Mouse (Mus musculus) lung, postnatal 0 days (tissue): Measurements from ENCODE around the gene Rnf26. TPM values are rescaled to one million over a fixed set of nuclear protein-coding genes. Genes with fewer than 3 reads are reported as not detected.

Source experiments
- ATAC-seq: fragments of 200-750 bp; cut with Nextera tagmentation; 2 replicates; pipeline ENCODE4 v1.8.0; 2017; ENCODE audit warnings: moderate library complexity
- DNase-seq: peaks from one replicate; pipeline ENCODE4 v3.0.0-alpha.2; 2016; ENCODE audit warnings: low spot score
- H3K27ac ChIP-seq: fragments of 300-500 bp; sonication (generic); 2 replicates; pipeline ENCODE4 v1.5.1; 2014; ENCODE audit warnings: antibody characterized with exemption, mild to moderate bottlenecking, low read length, mixed read lengths
- H3K27me3 ChIP-seq: fragments of 300-500 bp; sonication (generic); replicated peaks from 2 replicates; pipeline ENCODE4 v1.6.1; 2014; ENCODE audit warnings: low read length, mixed read lengths; ENCODE audit not compliant: insufficient read depth
- H3K36me3 ChIP-seq: fragments of 300-500 bp; sonication (generic); 2 replicates; pipeline ENCODE4 v1.6.1; 2014; ENCODE audit warnings: low read length, mixed read lengths; ENCODE audit not compliant: insufficient read depth
- H3K4me1 ChIP-seq: fragments of 300-500 bp; sonication (generic); 2 replicates; pipeline ENCODE4 v1.6.1; 2014; ENCODE audit warnings: antibody characterized with exemption, low read depth, low read length, mixed read lengths; ENCODE audit not compliant: insufficient read depth
- H3K4me2 ChIP-seq: fragments of 300-500 bp; sonication (generic); replicated peaks from 2 replicates; pipeline ENCODE4 v1.6.1; 2014; ENCODE audit warnings: low read depth, mild to moderate bottlenecking, low read length, moderate library complexity, mixed read lengths
- H3K4me3 ChIP-seq: fragments of 300-500 bp; sonication (generic); 2 replicates; pipeline ENCODE4 v1.5.1; 2014; ENCODE audit warnings: low read depth, low read length
- H3K9ac ChIP-seq: fragments of 300-500 bp; sonication (generic); replicated peaks from 2 replicates; pipeline ENCODE4 v1.6.1; 2014; ENCODE audit warnings: low read depth, mild to moderate bottlenecking
- H3K9me3 ChIP-seq: fragments of 300-500 bp; sonication (generic); 2 replicates; pipeline ENCODE4 v1.6.1; 2016; ENCODE audit warnings: low read length, mixed read lengths
- CTCF ChIP-seq: IDR thresholded peaks from 2 replicates; pipeline ENCODE4 v1.5.1; 2016; ENCODE audit warnings: antibody characterized with exemption, mild to moderate bottlenecking
- EP300 ChIP-seq: IDR thresholded peaks from 2 replicates; pipeline ENCODE4 v1.6.1; 2016; ENCODE audit warnings: antibody characterized with exemption, mild to moderate bottlenecking, control low read depth
- WGBS: fragments of 180-500 bp; shearing (Covaris S2); extraction: QIAGEN DNeasy Blood & Tissue Kit; methylation state at CpG from one replicate; pipeline ENCODE4 v1.1.7; 2014; 5-methylcytosine and 5-hydroxymethylcytosine counted together
- polyA plus RNA-seq: library from polyadenylated mRNA; unstranded; fragments of >200 nt; fragmentation: Nextera tagmentation; extraction: Ambion mirVana; gene quantifications from 2 replicates; pipeline ENCODE4 v1.2.1, GENCODE M21; 2015

Gene Rnf26
- polyA plus RNA-seq, 1 experiment from 2014 or later, result 19.0 TPM

DNA sequence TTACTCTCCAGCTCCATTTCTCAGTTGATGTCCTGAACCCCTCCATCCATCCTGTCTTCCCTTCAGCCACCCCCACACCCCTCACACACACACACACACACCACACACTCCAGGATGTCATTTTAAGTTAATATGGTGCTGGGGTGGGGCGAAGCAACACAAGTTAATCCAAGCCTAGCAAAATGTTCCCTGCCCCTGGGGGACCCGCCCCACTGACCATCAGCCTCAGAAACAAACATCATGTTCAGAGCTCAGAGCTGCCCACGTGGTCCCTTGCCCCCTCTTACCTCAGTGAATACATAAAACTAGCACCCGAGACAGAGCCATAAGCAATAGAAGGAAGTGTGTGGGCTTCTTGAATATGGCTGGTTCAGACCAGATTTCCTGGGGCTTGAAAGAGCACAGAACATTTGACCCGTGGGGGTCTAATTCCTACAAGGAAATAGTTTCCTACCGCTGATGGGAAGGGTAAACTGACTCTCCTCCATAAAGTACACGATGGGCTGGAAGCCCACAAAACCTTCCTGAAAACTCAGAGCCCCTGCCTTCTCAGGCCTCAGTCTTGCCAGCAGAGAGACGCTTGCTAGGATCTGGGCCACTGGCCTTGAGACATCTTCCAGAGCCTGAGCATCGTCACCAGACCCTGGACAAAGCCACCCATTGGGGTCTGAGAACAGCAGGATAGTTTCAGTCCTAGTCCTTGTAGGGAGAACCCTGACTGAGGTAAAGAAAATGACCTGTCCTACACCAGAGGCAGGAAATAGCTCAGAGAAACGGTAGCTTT, 33.1 kb downstream of the Rnf26 start:
- no peak for DNase-seq
- no peak for TF ChIP-seq CTCF
- no peak for TF ChIP-seq EP300

DNA sequence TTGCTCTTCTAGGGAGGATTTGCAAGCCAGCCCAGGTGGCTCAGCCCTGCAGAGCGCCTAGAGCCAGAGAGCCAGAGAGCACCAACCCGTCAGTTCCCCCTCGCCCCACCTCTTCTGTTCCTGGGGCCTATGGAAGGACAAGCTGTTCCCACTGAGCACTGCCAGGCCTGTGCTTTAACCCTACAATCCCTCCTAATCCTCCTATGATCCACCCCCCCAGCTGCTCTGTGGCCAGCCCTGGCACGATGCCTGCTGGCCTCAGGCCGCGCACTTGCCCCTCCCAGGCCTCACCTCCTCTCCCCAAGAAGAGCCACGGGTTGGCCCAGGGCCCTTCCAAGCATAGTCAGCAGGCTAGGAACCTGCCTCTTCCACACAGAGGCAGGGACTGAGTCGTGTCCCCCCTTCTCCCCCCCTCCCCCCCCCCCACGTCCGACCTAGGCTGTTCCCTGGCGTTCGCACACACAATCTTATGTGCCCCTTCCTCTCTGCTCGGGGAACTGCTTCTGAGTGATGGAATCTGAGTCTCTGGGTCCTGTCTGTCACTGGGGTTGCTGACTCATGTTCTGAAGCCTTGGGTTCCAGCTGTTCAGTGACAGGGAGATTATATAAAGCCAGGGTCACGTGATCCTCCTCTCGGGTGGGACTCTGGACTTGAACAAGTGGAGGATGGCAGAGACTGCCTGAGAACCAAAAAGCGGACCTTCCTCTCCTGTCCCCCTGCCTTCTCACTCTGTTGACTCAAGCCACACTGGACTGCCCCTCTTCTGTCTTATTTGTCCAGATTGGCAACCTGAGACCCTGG, 34.2 kb downstream of the Rnf26 start:
- no peaks in the 10 kb centered on the region for H3K9me3 ChIP-seq
- ATAC-seq (peak; percentile 92), DNase-seq (peak; percentile 96)
- no peak for TF ChIP-seq CTCF
- TF ChIP-seq EP300, result peak; percentile 86
- no peaks in the 10 kb centered on the region for H3K36me3 ChIP-seq
- no peak overlapping the region for H3K4me3 ChIP-seq
- H3K27me3 ChIP-seq, result 0 out of 2 replicates have a peak, but pooled peaks cover 4% of the 10 kb centered on the region
- H3K4me1 ChIP-seq, result peaks cover 17% of the 10 kb centered on the region; the same call in 1 of the 2 replicates
- no peak overlapping the region; the same call in 1 of the 2 replicates for H3K4me2 ChIP-seq
- H3K9ac ChIP-seq, result no peak overlapping the region
- 14% methylated on average over 16 of the region's 16 CpGs for WGBS
- peak overlapping the region; percentile 48 for H3K27ac ChIP-seq

More for the DNA sequence above, 33.1 kb downstream of the Rnf26 start:
- no peak overlapping the region for H3K9ac ChIP-seq
- H3K4me3 ChIP-seq, result no peak overlapping the region
- peaks cover 25% of the 10 kb centered on the region; the same call in 1 of the 2 replicates for H3K4me1 ChIP-seq
- no peak for ATAC-seq
- no peaks in the 10 kb centered on the region for H3K36me3 ChIP-seq
- no peaks in the 10 kb centered on the region for H3K9me3 ChIP-seq
- WGBS, result 64% methylated on average over 10 of the region's 10 CpGs
- 0 out of 2 replicates have a peak overlapping the region, but pooled peaks have one; percentile 33 for H3K27ac ChIP-seq
- 0 out of 2 replicates have a peak, but pooled peaks cover 4% of the 10 kb centered on the region for H3K27me3 ChIP-seq
- no peak overlapping the region for H3K4me2 ChIP-seq

DNA sequence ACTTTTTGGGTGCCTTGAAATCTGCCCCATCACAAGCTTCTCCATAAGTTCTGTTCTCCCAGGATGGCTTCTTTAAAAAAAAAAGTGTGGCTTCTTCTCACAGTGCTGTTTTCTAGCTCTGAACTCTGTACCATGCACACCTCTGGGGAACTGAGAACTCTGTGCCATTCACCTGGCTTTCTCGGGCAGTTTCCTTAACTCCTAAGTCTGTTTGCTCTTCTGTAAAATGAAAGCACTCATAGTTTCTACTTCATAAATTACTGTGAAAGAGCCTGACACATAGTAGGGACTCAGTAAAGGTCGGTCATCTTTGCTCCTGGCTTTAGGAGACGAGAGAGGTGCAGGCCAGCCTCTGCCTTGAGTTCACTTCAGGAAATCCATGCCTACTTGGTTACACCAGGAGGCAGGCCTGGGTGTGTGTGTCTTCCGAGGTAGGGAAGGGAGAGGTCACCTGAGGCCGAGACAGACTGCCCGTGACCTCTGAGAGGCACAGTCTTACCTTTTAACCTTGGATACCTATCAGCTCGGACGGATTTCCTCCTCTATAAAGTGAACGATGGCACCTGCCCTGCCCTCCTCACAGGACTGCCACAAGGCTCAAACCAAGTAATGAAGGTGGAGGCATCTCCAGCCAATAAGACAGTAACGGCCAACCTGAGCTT, 35.0 kb downstream of the Rnf26 start:
- TF ChIP-seq CTCF, result no peak
- TF ChIP-seq EP300, result no peak
- peaks cover 12% of the 10 kb centered on the region; the same call in 1 of the 2 replicates for H3K4me1 ChIP-seq
- 75% methylated on average over 10 of the region's 10 CpGs for WGBS
- no peaks in the 10 kb centered on the region for H3K36me3 ChIP-seq
- no peak overlapping the region for H3K9ac ChIP-seq
- H3K9me3 ChIP-seq, result no peaks in the 10 kb centered on the region
- no peak for DNase-seq
- no peak overlapping the region for H3K4me3 ChIP-seq
- ATAC-seq, result no peak
- peak overlapping the region; percentile 48 for H3K27ac ChIP-seq
- H3K4me2 ChIP-seq, result no peak overlapping the region
- H3K27me3 ChIP-seq, result 0 out of 2 replicates have a peak, but pooled peaks cover 4% of the 10 kb centered on the region

DNA sequence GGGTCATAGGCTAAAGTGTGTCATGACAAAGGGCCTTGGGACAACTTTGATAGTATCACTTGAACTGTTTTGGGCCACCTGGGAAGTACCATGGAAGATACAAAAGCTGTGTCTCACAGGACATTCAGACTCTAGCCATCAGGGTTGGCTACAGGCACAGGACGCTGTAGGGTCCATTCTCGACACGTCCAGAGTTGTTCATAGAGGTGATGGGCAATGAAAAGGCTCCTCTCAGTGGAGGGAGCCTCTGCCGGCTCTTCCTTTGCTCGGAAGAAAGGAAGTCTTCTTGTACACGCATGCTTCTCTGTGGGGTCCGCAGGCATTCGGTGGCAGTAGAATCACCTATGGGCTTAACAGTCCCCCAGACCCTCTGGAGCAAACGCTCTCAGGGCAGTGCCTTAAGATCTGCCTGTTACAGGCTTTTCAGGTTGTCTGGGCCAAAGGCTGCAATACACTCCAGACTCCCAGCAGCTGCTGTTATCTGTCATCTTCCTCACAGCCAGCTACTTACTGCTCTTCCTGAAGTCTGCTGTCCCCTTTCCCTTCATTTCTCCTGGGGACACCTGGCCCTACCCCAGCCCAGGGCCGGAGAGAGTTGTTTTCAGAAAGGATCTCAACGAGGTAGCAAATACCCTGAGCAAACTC, 35.9 kb downstream of the Rnf26 start:
- Histone ChIP-seq H3K27me3 (0 out of 2 replicates have a peak, but pooled peaks cover 2% of the 10 kb centered on the region), H3K9me3 (no peaks in the 10 kb centered on the region), H3K4me3 (no peak overlapping the region), H3K9ac (no peak overlapping the region), H3K4me1 (peaks cover 12% of the 10 kb centered on the region), H3K27ac (no peak overlapping the region), H3K36me3 (no peaks in the 10 kb centered on the region), H3K4me2 (no peak overlapping the region)
- 78% methylated on average over 11 of the region's 11 CpGs for WGBS
- no peak for DNase-seq
- TF ChIP-seq CTCF (no peak), EP300 (no peak)
- no peak for ATAC-seq

DNA sequence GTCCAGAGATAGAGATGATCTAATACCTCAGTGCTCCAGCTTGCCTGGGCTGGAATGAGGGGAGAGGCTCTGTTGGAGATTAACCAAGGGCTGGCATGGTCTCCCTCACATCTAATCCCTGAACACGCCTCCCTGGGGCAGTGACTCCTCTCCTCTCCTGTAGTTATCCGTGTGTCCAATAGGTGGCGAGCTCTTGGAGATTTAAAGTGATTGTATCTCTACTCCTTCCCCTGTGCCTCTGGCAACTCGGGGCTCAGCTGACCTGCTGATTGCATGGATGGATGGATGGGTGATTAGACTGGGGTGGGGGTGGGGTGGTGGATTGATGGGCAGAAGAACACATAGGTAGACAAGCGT, 36.6 kb downstream of the Rnf26 start:
- H3K4me2 ChIP-seq, result no peak overlapping the region
- DNase-seq (peak; percentile 88), ATAC-seq (peak; percentile 7; the same call in 1 of the 2 replicates)
- H3K36me3 ChIP-seq, result no peaks in the 10 kb centered on the region
- 20% methylated on average over 5 of the region's 5 CpGs for WGBS
- no peaks in the 10 kb centered on the region for H3K27me3 ChIP-seq
- peaks cover 12% of the 10 kb centered on the region for H3K4me1 ChIP-seq
- no peak overlapping the region for H3K4me3 ChIP-seq
- TF ChIP-seq CTCF, result peak; percentile 75
- TF ChIP-seq EP300, result no peak
- H3K9ac ChIP-seq, result no peak overlapping the region
- no peaks in the 10 kb centered on the region for H3K9me3 ChIP-seq
- no peak overlapping the region for H3K27ac ChIP-seq
